Mouse (Mus musculus) stomach, embryonic 15.5 days (tissue): ENCODE results near the gene Akap13. TPM values are rescaled to one million over a fixed set of nuclear protein-coding genes. Genes with fewer than 3 reads are reported as not detected.
A peak's percentile ranks its signal among the peaks of the same experiment; 100 is the strongest.

Experiments used
- ATAC-seq: fragments of 200-750 bp; cut with Nextera tagmentation; 2 replicates; pipeline ENCODE4 v1.8.0; 2017; ENCODE audit warnings: low read depth, moderate number of reproducible peaks, moderate TSS enrichment; ENCODE audit not compliant: insufficient read depth, low FRiP score
- H3K27ac ChIP-seq: fragments of 300-500 bp; sonication (generic); 2 replicates; pipeline ENCODE4 v1.5.1; 2015; ENCODE audit warnings: mild to moderate bottlenecking, inconsistent platforms
- H3K27me3 ChIP-seq: fragments of 300-500 bp; sonication (generic); replicated peaks from 2 replicates; pipeline ENCODE4 v1.6.1; 2015; ENCODE audit warnings: inconsistent platforms
- H3K36me3 ChIP-seq: fragments of 300-500 bp; sonication (generic); 2 replicates; pipeline ENCODE4 v1.6.1; 2015; ENCODE audit warnings: inconsistent platforms
- H3K4me1 ChIP-seq: fragments of 300-500 bp; sonication (generic); 2 replicates; pipeline ENCODE4 v1.6.1; 2015; ENCODE audit warnings: inconsistent platforms
- H3K4me2 ChIP-seq: fragments of 300-500 bp; sonication (generic); 2 replicates; pipeline ENCODE4 v1.6.1; 2015; ENCODE audit warnings: mild to moderate bottlenecking, inconsistent platforms
- H3K4me3 ChIP-seq: fragments of 300-500 bp; sonication (generic); replicated peaks from 2 replicates; pipeline ENCODE4 v1.5.1; 2015; ENCODE audit warnings: inconsistent platforms
- H3K9ac ChIP-seq: fragments of 300-500 bp; sonication (generic); 2 replicates; pipeline ENCODE4 v1.6.1; 2015; ENCODE audit warnings: inconsistent platforms
- H3K9me3 ChIP-seq: fragments of 300-500 bp; sonication (generic); 2 replicates; pipeline ENCODE4 v1.6.1; 2016; ENCODE audit warnings: inconsistent platforms
- WGBS: fragments of 180-500 bp; shearing (Covaris S2); methylation state at CpG from one replicate; pipeline ENCODE4 v1.1.7; 2015; 5-methylcytosine and 5-hydroxymethylcytosine counted together
- polyA plus RNA-seq: library from polyadenylated mRNA; unstranded; fragments of >200 nt; fragmentation: Nextera tagmentation; extraction: Ambion mirVana; gene quantifications from 2 replicates; pipeline ENCODE4 v1.2.1, GENCODE M21; 2015

Gene Akap13
- polyA plus RNA-seq, 1 experiment from 2014 or later = 38.6 TPM

- H3K27ac ChIP-seq = no peak overlapping the region
- H3K4me1 ChIP-seq = 0 out of 2 replicates have a peak, but pooled peaks cover 2% of the 10 kb centered on the region
- H3K9ac ChIP-seq = no peak overlapping the region
- H3K4me2 ChIP-seq = no peak overlapping the region
- H3K27me3 ChIP-seq = no peaks in the 10 kb centered on the region
- H3K9me3 ChIP-seq = no peaks in the 10 kb centered on the region
- H3K36me3 ChIP-seq = no peaks in the 10 kb centered on the region
- no peak overlapping the region for H3K4me3 ChIP-seq
- WGBS = 51% methylated on average over 3 of the region's 3 CpGs
- no peak for ATAC-seq
These were observed 177.6 kb downstream of the Akap13 start for GRCm38 (mm10) chr7:75632941-75633340.

- no peak overlapping the region for H3K9ac ChIP-seq
- no peak overlapping the region for H3K4me2 ChIP-seq
- no peak for ATAC-seq
- H3K27ac ChIP-seq = no peak overlapping the region
- 0 out of 2 replicates have a peak, but pooled peaks cover 2% of the 10 kb centered on the region for H3K4me1 ChIP-seq
- H3K9me3 ChIP-seq = no peaks in the 10 kb centered on the region
- no peak overlapping the region for H3K4me3 ChIP-seq
- no peaks in the 10 kb centered on the region for H3K27me3 ChIP-seq
- no peaks in the 10 kb centered on the region for H3K36me3 ChIP-seq
These were observed 178.1 kb downstream of the Akap13 start for GRCm38 (mm10) chr7:75633393-75633792.

GRCm38 (mm10) chr7:75633807-75634526, 178.6 kb downstream of the Akap13 start:
- Histone ChIP-seq H3K4me3 (no peak overlapping the region), H3K36me3 (no peaks in the 10 kb centered on the region), H3K4me1 (0 out of 2 replicates have a peak, but pooled peaks cover 2% of the 10 kb centered on the region), H3K9me3 (no peaks in the 10 kb centered on the region), H3K9ac (no peak overlapping the region), H3K4me2 (no peak overlapping the region), H3K27ac (no peak overlapping the region), H3K27me3 (no peaks in the 10 kb centered on the region)
- no peak for ATAC-seq
- 69% methylated on average over 7 of the region's 7 CpGs for WGBS

- Histone ChIP-seq H3K4me2 (no peak overlapping the region), H3K4me1 (peaks cover 23% of the 10 kb centered on the region), H3K27me3 (no peaks in the 10 kb centered on the region), H3K9ac (no peak overlapping the region), H3K27ac (no peak overlapping the region), H3K4me3 (no peak overlapping the region), H3K9me3 (no peaks in the 10 kb centered on the region), H3K36me3 (no peaks in the 10 kb centered on the region)
- no peak for ATAC-seq
- WGBS = 52% methylated on average over 3 of the region's 3 CpGs
These were observed 183.4 kb downstream of the Akap13 start for GRCm38 (mm10) chr7:75638769-75639168.

- H3K4me1 ChIP-seq = peaks cover 26% of the 10 kb centered on the region
- H3K4me3 ChIP-seq = no peak overlapping the region
- ATAC-seq = no peak
- no peak overlapping the region for H3K9ac ChIP-seq
- H3K4me2 ChIP-seq = no peak overlapping the region
- peak overlapping the region; percentile 77 for H3K27ac ChIP-seq
- H3K27me3 ChIP-seq = no peaks in the 10 kb centered on the region
- H3K9me3 ChIP-seq = no peaks in the 10 kb centered on the region
- 31% methylated on average over 3 of the region's 3 CpGs for WGBS
- no peaks in the 10 kb centered on the region for H3K36me3 ChIP-seq
These were observed 184.2 kb downstream of the Akap13 start for GRCm38 (mm10) chr7:75639541-75639940.

- H3K27ac ChIP-seq = peak overlapping the region; percentile 77
- H3K9ac ChIP-seq = no peak overlapping the region
- no peaks in the 10 kb centered on the region for H3K27me3 ChIP-seq
- no peak for ATAC-seq
- peaks cover 26% of the 10 kb centered on the region for H3K4me1 ChIP-seq
- no peak overlapping the region for H3K4me2 ChIP-seq
- H3K4me3 ChIP-seq = no peak overlapping the region
- no peaks in the 10 kb centered on the region for H3K36me3 ChIP-seq
- no peaks in the 10 kb centered on the region for H3K9me3 ChIP-seq
These were observed 184.7 kb downstream of the Akap13 start for GRCm38 (mm10) chr7:75640074-75640473.

- Histone ChIP-seq H3K9me3 (no peaks in the 10 kb centered on the region), H3K27ac (peak overlapping the region; percentile 49; the same call in 1 of the 2 replicates)
- 70% methylated on average over 2 of the region's 2 CpGs for WGBS
These were observed 185.3 kb downstream of the Akap13 start for GRCm38 (mm10) chr7:75640671-75641070.

GRCm38 (mm10) chr7:75641415-75642177, 186.3 kb downstream of the Akap13 start:
- no peak for ATAC-seq
- WGBS = 48% methylated on average over 9 of the region's 9 CpGs
- peaks cover 26% of the 10 kb centered on the region for H3K4me1 ChIP-seq
- H3K36me3 ChIP-seq = no peaks in the 10 kb centered on the region
- H3K27me3 ChIP-seq = no peaks in the 10 kb centered on the region
- no peak overlapping the region for H3K9ac ChIP-seq
- H3K27ac ChIP-seq = peak overlapping the region; percentile 83
- H3K4me2 ChIP-seq = peak overlapping the region; percentile 48; the same call in 1 of the 2 replicates
- no peaks in the 10 kb centered on the region for H3K9me3 ChIP-seq
- no peak overlapping the region for H3K4me3 ChIP-seq

More at GRCm38 (mm10) chr7:75640671-75641070, 185.3 kb downstream of the Akap13 start:
- Histone ChIP-seq H3K4me1 (peaks cover 26% of the 10 kb centered on the region), H3K4me2 (no peak overlapping the region), H3K4me3 (no peak overlapping the region), H3K36me3 (no peaks in the 10 kb centered on the region), H3K27me3 (no peaks in the 10 kb centered on the region), H3K9ac (no peak overlapping the region)
- no peak for ATAC-seq

- Histone ChIP-seq H3K36me3 (no peaks in the 10 kb centered on the region), H3K9ac (no peak overlapping the region), H3K4me2 (peak overlapping the region; percentile 48), H3K27me3 (no peaks in the 10 kb centered on the region), H3K27ac (peak overlapping the region; percentile 83), H3K4me1 (peaks cover 26% of the 10 kb centered on the region), H3K4me3 (peak overlapping the region; percentile 26), H3K9me3 (no peaks in the 10 kb centered on the region)
- 4% methylated on average over 9 of the region's 9 CpGs for WGBS
- ATAC-seq = peak; percentile 84
These were observed 186.9 kb downstream of the Akap13 start for GRCm38 (mm10) chr7:75642178-75642777.

- Histone ChIP-seq H3K27ac (peak overlapping the region; percentile 83), H3K36me3 (no peaks in the 10 kb centered on the region), H3K4me3 (peak overlapping the region; percentile 26), H3K4me1 (peaks cover 26% of the 10 kb centered on the region), H3K9ac (no peak overlapping the region), H3K27me3 (no peaks in the 10 kb centered on the region), H3K9me3 (no peaks in the 10 kb centered on the region), H3K4me2 (peak overlapping the region; percentile 48)
- WGBS = 34% methylated on average over 15 of the region's 16 CpGs
- no peak for ATAC-seq
These were observed 187.7 kb downstream of the Akap13 start for GRCm38 (mm10) chr7:75642846-75643563.

- Histone ChIP-seq H3K4me2 (peak overlapping the region; percentile 48; the same call in 1 of the 2 replicates), H3K4me3 (peak overlapping the region; percentile 11), H3K27me3 (no peaks in the 10 kb centered on the region), H3K9me3 (no peaks in the 10 kb centered on the region), H3K36me3 (no peaks in the 10 kb centered on the region), H3K27ac (peak overlapping the region; percentile 83; the same call in 1 of the 2 replicates), H3K4me1 (peaks cover 26% of the 10 kb centered on the region), H3K9ac (no peak overlapping the region)
- 53% methylated on average over 4 of the region's 4 CpGs for WGBS
- ATAC-seq = no peak
These were observed 188.7 kb downstream of the Akap13 start for GRCm38 (mm10) chr7:75643986-75644385.
